In genomic region chr5:140748425-140748824, GRCm38 (mm10) we compare ENCODE assay signal across 9 mouse cellular contexts. TPM values are rescaled to one million over a fixed set of nuclear protein-coding genes. Genes with fewer than 3 reads are reported as not detected.
A peak's percentile ranks its signal among the peaks of the same experiment; 100 is the strongest.
DNase-seq lines count a peak whose midpoint lies in the region; ATAC-seq and TF ChIP-seq lines count a peak whose summit lies in the region.
"Had no signal": no experiment of that assay in that cellular context is flagged by ENCODE, and none has a peak within 500 bp of the region (broad histone marks: within the 10 kb centered on the region; RNA-seq: fewer than 3 reads in every experiment).

No protein-coding gene starts in this region.

- no peak overlapping the region for H3K9ac ChIP-seq in intestine, embryonic 16.5 days (ENCODE audit: low read depth, low read length)
- no peak overlapping the region for H3K9ac ChIP-seq in intestine, embryonic 15.5 days

- no peak overlapping the region for H3K4me2 ChIP-seq in intestine, embryonic 16.5 days (ENCODE audit: low read depth, low read length)
- no peak overlapping the region for H3K4me2 ChIP-seq in intestine, embryonic 15.5 days (replicated peaks)

- no peak overlapping the region for H3K27ac ChIP-seq in intestine, embryonic 16.5 days (ENCODE audit: low read length)
- H3K27ac ChIP-seq in intestine, embryonic 15.5 days, result no peak overlapping the region
- no peak overlapping the region for H3K27ac ChIP-seq in cerebellum, adult 2 months (ENCODE audit: insufficient read depth, low read length)
- H3K27ac ChIP-seq: heart, embryonic 13.5 days had no signal

- peak; percentile 43 for DNase-seq in 3T3-L1 (ENCODE audit: low read depth, low spot score)
- peak; percentile 66 for DNase-seq in adipocyte (ENCODE audit: low spot score)
- peak; percentile 84 to 92 for DNase-seq in kidney, postnatal 36 days
- no peak for DNase-seq in layer of hippocampus, postnatal 14 days (ENCODE audit: low spot score in 2 of 2)
- DNase-seq in cerebellum, adult 2 months, result no peak

- 0 out of 2 replicates have a peak, but pooled peaks cover 7% of the 10 kb centered on the region for H3K9me3 ChIP-seq in intestine, embryonic 16.5 days (ENCODE audit: control insufficient read depth, low read length)
- H3K9me3 ChIP-seq in intestine, embryonic 15.5 days, result no peaks in the 10 kb centered on the region

- WGBS in intestine, embryonic 16.5 days, result 89% methylated on average over 10 of the region's 10 CpGs
- WGBS in intestine, embryonic 15.5 days, result 74% methylated on average over 10 of the region's 10 CpGs
- WGBS in cerebellum, adult 2 months, result 65% methylated on average over 10 of the region's 10 CpGs

- no peaks in the 10 kb centered on the region for H3K27me3 ChIP-seq in intestine, embryonic 16.5 days (replicated peaks; ENCODE audit: control insufficient read depth, insufficient read depth, low read length)
- H3K27me3 ChIP-seq in intestine, embryonic 15.5 days (replicated peaks), result no peaks in the 10 kb centered on the region
- no peaks in the 10 kb centered on the region for H3K27me3 ChIP-seq in cerebellum, adult 2 months (ENCODE audit: control insufficient read depth, insufficient read depth, low read length)

- no peak overlapping the region for H3K4me3 ChIP-seq in intestine, embryonic 16.5 days (ENCODE audit: low read length)
- H3K4me3 ChIP-seq in intestine, embryonic 15.5 days (replicated peaks), result no peak overlapping the region
- no peak overlapping the region for H3K4me3 ChIP-seq in cerebellum, adult 2 months (replicated peaks; ENCODE audit: insufficient read depth, low read depth, low read length)

- 0 out of 2 replicates have a peak, but pooled peaks have one; percentile 17 for ATAC-seq in intestine, embryonic 16.5 days
- ATAC-seq in intestine, embryonic 15.5 days, result no peak
- no peak for ATAC-seq in erythroid progenitor cell, adult 5-6 weeks (replicated peaks; ENCODE audit: low FRiP score, poor library complexity, severe bottlenecking)

- TF ChIP-seq POLR2A in cerebellum, adult 2 months (IDR thresholded peaks at IDR 0.05; ENCODE audit: borderline replicate concordance, insufficient read depth, low read length), result no peak

- TF ChIP-seq CTCF in cerebellum, adult 2 months (IDR thresholded peaks at IDR 0.05; ENCODE audit: borderline replicate concordance, insufficient read depth, low read depth, low read length), result no peak

- H3K36me3 ChIP-seq in intestine, embryonic 16.5 days (ENCODE audit: control insufficient read depth, insufficient read depth, low read length), result 0 out of 2 replicates have a peak, but pooled peaks cover 5% of the 10 kb centered on the region
- H3K36me3 ChIP-seq in intestine, embryonic 15.5 days, result no peaks in the 10 kb centered on the region

- peaks cover 11% of the 10 kb centered on the region for H3K4me1 ChIP-seq in intestine, embryonic 16.5 days (ENCODE audit: control insufficient read depth, insufficient read depth, low read length)
- H3K4me1 ChIP-seq in intestine, embryonic 15.5 days (replicated peaks), result no peaks in the 10 kb centered on the region; the same call in 1 of the 2 replicates
- H3K4me1 ChIP-seq in cerebellum, adult 2 months (ENCODE audit: control insufficient read depth, insufficient read depth, low read length), result no peaks in the 10 kb centered on the region

RNA-seq across cellular contexts. Expression of gene Amz1, which starts 24.5 kb away (rescaled TPM):
- polyA plus RNA-seq in intestine, embryonic 16.5 days (2015; fragmentation: Nextera tagmentation; extraction: Ambion mirVana), result 1.4 and 1.5 TPM in 2 replicates
- 1.1 TPM in 2 replicates for polyA plus RNA-seq in intestine, embryonic 15.5 days (2015; fragmentation: Nextera tagmentation; extraction: Ambion mirVana)
- 10 to 100 TPM; 23.9 to 24.1 TPM for total RNA-seq in layer of hippocampus, postnatal 14 days (2021)
- polyA plus RNA-seq in cerebellum, adult 2 months (2012; rRNA removed), result 4.6 TPM in 2 replicates
- 2.2 TPM in 1 of 2 replicates, not detected in the other for total RNA-seq in erythroid progenitor cell, adult 5-6 weeks (2015; ENCODE audit: low replicate concordance)
- 0.13 and 1.2 TPM in 2 replicates for total RNA-seq in erythroid progenitor cell, adult 5-6 weeks (2017; ENCODE audit: low replicate concordance)

RNA-seq across cellular contexts. Expression of gene Brat1, which starts 43.6 kb away (rescaled TPM):
- polyA plus RNA-seq in intestine, embryonic 16.5 days (2015; fragmentation: Nextera tagmentation; extraction: Ambion mirVana), result 19.0 and 20.0 TPM in 2 replicates
- polyA plus RNA-seq in intestine, embryonic 15.5 days (2015; fragmentation: Nextera tagmentation; extraction: Ambion mirVana), result 18.9 and 20.3 TPM in 2 replicates
- total RNA-seq in layer of hippocampus, postnatal 14 days (2021), result 10 to 100 TPM; 26.5 to 26.9 TPM
- 23.8 and 24.1 TPM in 2 replicates for polyA plus RNA-seq in cerebellum, adult 2 months (2012; rRNA removed)
- 0.84 and 2.2 TPM in 2 replicates for total RNA-seq in erythroid progenitor cell, adult 5-6 weeks (2015; ENCODE audit: low replicate concordance)
- 1.9 and 2.0 TPM in 2 replicates for total RNA-seq in erythroid progenitor cell, adult 5-6 weeks (2017; ENCODE audit: low replicate concordance)

RNA-seq across cellular contexts. Expression of gene Iqce, which starts 46.2 kb away (rescaled TPM):
- 16.7 and 18.2 TPM in 2 replicates for polyA plus RNA-seq in intestine, embryonic 16.5 days (2015; fragmentation: Nextera tagmentation; extraction: Ambion mirVana)
- 18.8 and 19.4 TPM in 2 replicates for polyA plus RNA-seq in intestine, embryonic 15.5 days (2015; fragmentation: Nextera tagmentation; extraction: Ambion mirVana)
- 10 to 100 TPM; 43.3 to 53.8 TPM for total RNA-seq in layer of hippocampus, postnatal 14 days (2021)
- 33.7 and 40.1 TPM in 2 replicates for polyA plus RNA-seq in cerebellum, adult 2 months (2012; rRNA removed)
- total RNA-seq in erythroid progenitor cell, adult 5-6 weeks (2015; ENCODE audit: low replicate concordance), result 1.7 and 2.5 TPM in 2 replicates
- 3.3 and 6.2 TPM in 2 replicates for total RNA-seq in erythroid progenitor cell, adult 5-6 weeks (2017; ENCODE audit: low replicate concordance)

Comparison
In these comparisons a context has a peak if more than half of its experiments do, and no peak if none do; other contexts are left out.
1. DNase-seq: peak in 3T3-L1 (single experiment), adipocyte (single experiment) and kidney, postnatal 36 days (2 of 2); none in layer of hippocampus, postnatal 14 days (0 of 2) and cerebellum, adult 2 months (0 of 2).